Mouse (Mus musculus) adrenal gland (tissue): Measurements from ENCODE around the gene Ccdc51.

Experiments
- intact Hi-C: fragments of 180-260 bp; cut with DNase I; formaldehyde crosslinking; loops from one replicate; pipeline ENCODE4 v1.15.1; 2025

The Ccdc51 gene

GRCm38 (mm10) chr9:109095137-109095982 lies 13.1 kb downstream of the Ccdc51 start, which contains the start of gene Plxnb1:
TSS of gene Plxnb1 (plus strand) at chr9:109095389.
- intact Hi-C loops, result no loop called here

- intact Hi-C loops, result no loop called here
These were observed 14.0 kb downstream of the Ccdc51 start for GRCm38 (mm10) chr9:109096251-109096661.

GRCm38 (mm10) chr9:109096856-109097255 lies 14.6 kb downstream of the Ccdc51 start:
- intact Hi-C loops, result no loop called here

GRCm38 (mm10) chr9:109097291-109097690 lies 15.0 kb downstream of the Ccdc51 start:
- intact Hi-C loops, result no loop called here

GRCm38 (mm10) chr9:109097831-109098230 lies 15.5 kb downstream of the Ccdc51 start:
- intact Hi-C loops, result no loop called here

GRCm38 (mm10) chr9:109098366-109098765 lies 16.1 kb downstream of the Ccdc51 start:
- intact Hi-C loops, result no loop called here

GRCm38 (mm10) chr9:109098969-109099368 lies 16.7 kb downstream of the Ccdc51 start:
- intact Hi-C loops, result no loop called here

GRCm38 (mm10) chr9:109100307-109100928 lies 18.1 kb downstream of the Ccdc51 start:
- intact Hi-C loops, result no loop called here

- intact Hi-C loops, result no loop called here
These were observed 19.7 kb downstream of the Ccdc51 start for GRCm38 (mm10) chr9:109101933-109102445.

- intact Hi-C loops, result no loop called here
These were observed 20.2 kb downstream of the Ccdc51 start for GRCm38 (mm10) chr9:109102541-109102940.

- intact Hi-C loops, result no loop called here
These were observed 21.0 kb downstream of the Ccdc51 start for GRCm38 (mm10) chr9:109103250-109103649.

- intact Hi-C loops, result no loop called here
These were observed 21.8 kb downstream of the Ccdc51 start for GRCm38 (mm10) chr9:109104083-109104482.

- intact Hi-C loops, result no loop called here
These were observed 22.7 kb downstream of the Ccdc51 start for GRCm38 (mm10) chr9:109105011-109105410.

- intact Hi-C loops, result no loop called here
These were observed 23.4 kb downstream of the Ccdc51 start for GRCm38 (mm10) chr9:109105648-109106047.

- intact Hi-C loops, result no loop called here
These were observed 25.0 kb downstream of the Ccdc51 start for GRCm38 (mm10) chr9:109107341-109107740.

- intact Hi-C loops, result no loop called here
These were observed 27.9 kb downstream of the Ccdc51 start for GRCm38 (mm10) chr9:109110240-109110639.

GRCm38 (mm10) chr9:109111101-109111500 lies 28.8 kb downstream of the Ccdc51 start:
- intact Hi-C loops, result no loop called here

GRCm38 (mm10) chr9:109111591-109111990 lies 29.3 kb downstream of the Ccdc51 start:
- intact Hi-C loops, result no loop called here

- intact Hi-C loops, result no loop called here
These were observed 31.0 kb downstream of the Ccdc51 start for GRCm38 (mm10) chr9:109113331-109113730.

GRCm38 (mm10) chr9:109114276-109114675 lies 32.0 kb downstream of the Ccdc51 start:
- intact Hi-C loops, result no loop called here

GRCm38 (mm10) chr9:109114871-109115270 lies 32.6 kb downstream of the Ccdc51 start:
- intact Hi-C loops, result no loop called here

- intact Hi-C loops, result no loop called here
These were observed 33.9 kb downstream of the Ccdc51 start for GRCm38 (mm10) chr9:109116205-109116604.
